Mouse (Mus musculus): ENCODE measurements around the gene BC048562.

DNA sequence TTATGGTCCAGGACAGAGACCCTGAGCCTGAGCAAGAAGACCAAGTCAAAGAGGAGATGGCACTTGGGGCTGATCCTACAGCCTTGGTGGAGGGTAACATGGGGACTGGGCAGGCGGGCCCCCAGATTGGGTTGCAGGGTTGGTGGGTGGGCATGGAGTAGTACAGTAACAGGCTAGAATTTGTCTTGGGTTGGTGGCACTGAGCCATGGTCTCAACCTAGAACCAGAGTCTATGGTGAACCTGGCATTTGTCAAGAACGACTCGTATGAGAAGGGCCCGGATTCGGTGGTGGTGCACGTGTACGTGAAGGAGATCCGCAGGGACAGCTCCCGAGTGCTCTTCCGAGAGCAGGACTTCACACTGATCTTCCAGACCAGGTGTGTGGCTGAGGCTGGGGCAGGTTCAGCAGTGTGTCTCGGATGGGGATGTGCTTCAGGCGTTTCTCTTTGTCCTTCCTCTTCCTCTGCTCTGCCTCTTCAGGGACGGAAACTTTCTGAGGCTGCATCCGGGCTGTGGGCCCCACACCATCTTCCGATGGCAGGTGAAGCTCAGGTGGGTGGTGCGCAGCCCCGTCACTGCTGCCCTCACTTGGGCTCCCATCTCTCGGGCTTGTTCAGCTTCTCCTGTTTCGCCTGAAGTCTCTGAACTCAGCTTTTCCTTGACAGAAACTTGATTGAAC is 58.0 kb downstream of the BC048562 start:
- no peak for TF ChIP-seq CTCF (IDR thresholded peaks at IDR 0.05; ENCODE audit: borderline replicate concordance, extremely low read depth, insufficient read depth, insufficient read length)
- TF ChIP-seq POLR2A (IDR thresholded peaks at IDR 0.05; ENCODE audit: borderline replicate concordance, extremely low read depth, insufficient read depth, insufficient read length, poor library complexity, severe bottlenecking), result no peak
